29 mouse cellular contexts compared by ENCODE assay signal in the genomic region with DNA sequence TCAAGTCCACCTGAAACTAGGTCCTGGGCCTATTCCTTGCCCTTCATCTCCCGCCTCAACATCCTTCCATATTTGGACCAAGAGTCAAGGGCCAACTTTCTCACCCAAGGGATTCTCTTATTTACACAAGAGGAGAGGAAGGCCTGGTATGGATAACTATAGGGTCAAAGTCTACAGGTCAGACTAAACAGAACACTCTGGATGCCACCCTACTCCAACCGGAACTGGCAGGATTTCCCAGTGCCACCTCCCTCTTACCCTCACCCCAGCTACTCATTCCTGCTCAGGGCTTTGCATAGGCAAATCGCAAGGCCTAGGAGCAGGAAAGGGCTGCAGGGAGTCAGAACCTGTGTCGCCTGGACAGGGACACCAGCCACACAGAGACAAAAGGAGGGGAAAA. TPM values are rescaled to one million over a fixed set of nuclear protein-coding genes. Genes with fewer than 3 reads are reported as not detected.
"Had no signal": no experiment of that assay in that cellular context is flagged by ENCODE, and none has a peak within 500 bp of the region (broad histone marks: within the 10 kb centered on the region; RNA-seq: fewer than 3 reads in every experiment).

No protein-coding gene starts in this region.

- H3K27me3 ChIP-seq: heart, embryonic 13.5 days; heart, embryonic 15.5 days; hindbrain, embryonic 12.5 days; kidney, embryonic 15.5 days; limb, embryonic 12.5 days; liver, embryonic 13.5 days had no signal

- H3K36me3 ChIP-seq: heart, embryonic 13.5 days; heart, embryonic 15.5 days; hindbrain, embryonic 10.5 days; hindbrain, embryonic 12.5 days; kidney, embryonic 15.5 days; limb, embryonic 10.5 days; limb, embryonic 12.5 days; liver, embryonic 13.5 days had no signal

- DNase-seq: forebrain, postnatal 0 days; gastrocnemius, postnatal 14 days; gastrocnemius, postnatal 36 days; heart, adult 11 months; heart, adult 2 months; heart, postnatal 14 days; heart, postnatal 4 days; kidney, adult 11 months; kidney, adult 2 months; kidney, adult 9 months; kidney, postnatal 14 days; kidney, postnatal 36 days; liver; liver, embryonic 13.5 days had no signal

- H3K27ac ChIP-seq: heart, adult 2 months; heart, embryonic 13.5 days; heart, embryonic 15.5 days; hindbrain, embryonic 10.5 days; hindbrain, embryonic 12.5 days; hindbrain, embryonic 14.5 days; kidney, embryonic 15.5 days; kidney, postnatal 0 days; layer of hippocampus, adult 2 months; left cerebral cortex, adult 2 months; limb, embryonic 10.5 days; limb, embryonic 12.5 days; liver, embryonic 13.5 days had no signal

- H3K9ac ChIP-seq: forebrain, postnatal 0 days; heart, embryonic 13.5 days; heart, embryonic 15.5 days; hindbrain, embryonic 12.5 days; hindbrain, embryonic 14.5 days; kidney, embryonic 15.5 days; limb, embryonic 12.5 days; liver, embryonic 13.5 days had no signal

- H3K4me3 ChIP-seq: heart, adult 2 months; heart, embryonic 13.5 days; heart, embryonic 15.5 days; hindbrain, embryonic 10.5 days; hindbrain, embryonic 12.5 days; kidney, embryonic 15.5 days; layer of hippocampus, adult 2 months; left cerebral cortex, adult 2 months; limb, embryonic 10.5 days; limb, embryonic 12.5 days; liver, embryonic 13.5 days had no signal

- H3K4me1 ChIP-seq: liver, embryonic 13.5 days had no signal

- ATAC-seq: forebrain, postnatal 0 days; hindbrain, embryonic 16.5 days; inflammation-experienced regulatory T-cells, adult 6 months had no signal

- H3K9me3 ChIP-seq: heart, embryonic 13.5 days; heart, embryonic 15.5 days; hindbrain, embryonic 10.5 days; hindbrain, embryonic 12.5 days; kidney, embryonic 15.5 days; limb, embryonic 10.5 days; limb, embryonic 12.5 days; liver, embryonic 13.5 days had no signal

- H3K4me2 ChIP-seq: heart, embryonic 11.5 days; heart, embryonic 13.5 days; heart, embryonic 15.5 days; hindbrain, embryonic 12.5 days; hindbrain, embryonic 14.5 days; kidney, embryonic 15.5 days; limb, embryonic 12.5 days; liver, embryonic 13.5 days had no signal

RNA-seq across cellular contexts. Expression of gene Sh2d6, which starts 1.7 kb away (rescaled TPM):
- total RNA-seq: heart, adult 2 months had no signal
- polyA plus RNA-seq: heart, embryonic 11.5 days; heart, embryonic 15.5 days; heart, postnatal 0 days; inflammation-experienced regulatory T-cells, adult 6 months; kidney, postnatal 0 days; liver, embryonic 13.5 days had no signal
